Mouse (Mus musculus) midbrain, embryonic 10.5 days (tissue): ENCODE data around the gene Iqsec3. TPM values are rescaled to one million over a fixed set of nuclear protein-coding genes. Genes with fewer than 3 reads are reported as not detected.

ENCODE experiments used
- DNase-seq: peaks from one replicate; pipeline ENCODE4 v3.0.0-alpha.2; 2017; ENCODE audit warnings: low spot score
- H3K27ac ChIP-seq: fragments of 300-500 bp; sonication (generic); replicated peaks from 2 replicates; pipeline ENCODE4 v1.5.1; 2016; ENCODE audit warnings: mild to moderate bottlenecking
- H3K27me3 ChIP-seq: fragments of 300-500 bp; sonication (generic); 2 replicates; pipeline ENCODE4 v1.6.1; 2016; ENCODE audit warnings: low read depth, mild to moderate bottlenecking; ENCODE audit not compliant: poor library complexity, severe bottlenecking
- H3K36me3 ChIP-seq: fragments of 300-500 bp; sonication (generic); 2 replicates; pipeline ENCODE4 v1.6.1; 2016; ENCODE audit warnings: mild to moderate bottlenecking, moderate library complexity
- H3K4me1 ChIP-seq: fragments of 300-500 bp; sonication (generic); 2 replicates; pipeline ENCODE4 v1.6.1; 2016
- H3K4me3 ChIP-seq: fragments of 300-500 bp; sonication (generic); 2 replicates; pipeline ENCODE4 v1.5.1; 2016; ENCODE audit warnings: mild to moderate bottlenecking, moderate library complexity
- H3K9me3 ChIP-seq: fragments of 300-500 bp; sonication (generic); replicated peaks from 2 replicates; pipeline ENCODE4 v1.6.1; 2016; ENCODE audit warnings: mild to moderate bottlenecking
- WGBS: fragments of 180-500 bp; shearing (Covaris S2); methylation state at CpG from one replicate; pipeline ENCODE4 v1.1.7; 2016; 5-methylcytosine and 5-hydroxymethylcytosine counted together
- polyA plus RNA-seq: library from polyadenylated mRNA; unstranded; fragments of >200 nt; fragmentation: Nextera tagmentation; extraction: Ambion mirVana; gene quantifications from 2 replicates; pipeline ENCODE4 v1.2.1, GENCODE M21; 2016

Gene Iqsec3
- polyA plus RNA-seq, 1 experiment from 2014 or later = 0.23 TPM

GRCm38 (mm10) chr6:121440696-121441220, 32.7 kb downstream of the Iqsec3 start:
- Histone ChIP-seq H3K27me3 (no peaks in the 10 kb centered on the region), H3K9me3 (no peaks in the 10 kb centered on the region), H3K4me1 (peaks cover 4% of the 10 kb centered on the region), H3K4me3 (no peak overlapping the region), H3K36me3 (no peaks in the 10 kb centered on the region), H3K27ac (no peak overlapping the region)
- DNase-seq = no peak
- 22% methylated on average over 4 of the region's 5 CpGs for WGBS

- Histone ChIP-seq H3K4me1 (peaks cover 16% of the 10 kb centered on the region), H3K9me3 (no peaks in the 10 kb centered on the region), H3K4me3 (no peak overlapping the region), H3K27me3 (no peaks in the 10 kb centered on the region; the same call in 1 of the 2 replicates), H3K27ac (no peak overlapping the region), H3K36me3 (no peaks in the 10 kb centered on the region)
- 38% methylated on average over 6 of the region's 6 CpGs for WGBS
- DNase-seq = no peak
Observed at GRCm38 (mm10) chr6:121424830-121425229, 48.6 kb downstream of the Iqsec3 start.

- no peak overlapping the region for H3K27ac ChIP-seq
- no peaks in the 10 kb centered on the region for H3K9me3 ChIP-seq
- no peaks in the 10 kb centered on the region for H3K36me3 ChIP-seq
- H3K4me1 ChIP-seq = peaks cover 16% of the 10 kb centered on the region
- DNase-seq = no peak
- 55% methylated on average over 12 of the region's 12 CpGs for WGBS
- H3K27me3 ChIP-seq = no peaks in the 10 kb centered on the region; the same call in 1 of the 2 replicates
- no peak overlapping the region for H3K4me3 ChIP-seq
Observed at GRCm38 (mm10) chr6:121424403-121424802, 49.1 kb downstream of the Iqsec3 start.

- H3K9me3 ChIP-seq = no peaks in the 10 kb centered on the region
Observed at GRCm38 (mm10) chr6:121412558-121413297, 60.8 kb downstream of the Iqsec3 start.

GRCm38 (mm10) chr6:121407571-121408011, 65.9 kb downstream of the Iqsec3 start:
- Histone ChIP-seq H3K36me3 (no peaks in the 10 kb centered on the region), H3K9me3 (no peaks in the 10 kb centered on the region), H3K27ac (peak overlapping the region; percentile 59; the same call in 1 of the 2 replicates), H3K4me3 (no peak overlapping the region), H3K27me3 (peaks cover 28% of the 10 kb centered on the region), H3K4me1 (peaks cover 10% of the 10 kb centered on the region)
- 53% methylated on average over 5 of the region's 5 CpGs for whole genome bisulfite sequencing
- no peak for DNase-seq

More at GRCm38 (mm10) chr6:121412558-121413297, 60.8 kb downstream of the Iqsec3 start:
- H3K27me3 ChIP-seq = peaks cover 58% of the 10 kb centered on the region
- H3K4me3 ChIP-seq = peak overlapping the region; percentile 54
- H3K36me3 ChIP-seq = no peaks in the 10 kb centered on the region
- DNase-seq = peak; percentile 55
- WGBS = 2% methylated on average over 45 of the region's 46 CpGs
- H3K4me1 ChIP-seq = peaks cover 16% of the 10 kb centered on the region
- H3K27ac ChIP-seq = no peak overlapping the region; the same call in 1 of the 2 replicates

- Histone ChIP-seq H3K27ac (no peak overlapping the region), H3K9me3 (no peaks in the 10 kb centered on the region), H3K4me1 (peaks cover 6% of the 10 kb centered on the region), H3K36me3 (no peaks in the 10 kb centered on the region), H3K4me3 (no peak overlapping the region), H3K27me3 (peaks cover 6% of the 10 kb centered on the region)
- no peak for DNase-seq
- 91% methylated on average over 8 of the region's 8 CpGs for WGBS
Observed at GRCm38 (mm10) chr6:121405311-121405710, 68.2 kb downstream of the Iqsec3 start.

- Histone ChIP-seq H3K27ac (no peak overlapping the region), H3K36me3 (no peaks in the 10 kb centered on the region), H3K4me1 (peaks cover 4% of the 10 kb centered on the region), H3K27me3 (no peaks in the 10 kb centered on the region), H3K4me3 (no peak overlapping the region), H3K9me3 (no peaks in the 10 kb centered on the region)
- DNase-seq = no peak
- 88% methylated on average over 8 of the region's 8 CpGs for WGBS
Observed at GRCm38 (mm10) chr6:121402661-121403244, 70.7 kb downstream of the Iqsec3 start.

- H3K4me3 ChIP-seq = no peak overlapping the region
- no peaks in the 10 kb centered on the region for H3K36me3 ChIP-seq
- no peaks in the 10 kb centered on the region for H3K27me3 ChIP-seq
- H3K4me1 ChIP-seq = no peaks in the 10 kb centered on the region
- no peak overlapping the region for H3K27ac ChIP-seq
- DNase-seq = no peak
- WGBS = 92% methylated on average over 14 of the region's 14 CpGs
- H3K9me3 ChIP-seq = no peaks in the 10 kb centered on the region
Observed at GRCm38 (mm10) chr6:121401826-121402660, 71.4 kb downstream of the Iqsec3 start.

- H3K27me3 ChIP-seq = no peaks in the 10 kb centered on the region
- no peak overlapping the region for H3K4me3 ChIP-seq
- no peak for DNase-seq
- 93% methylated on average over 6 of the region's 6 CpGs for WGBS
- H3K4me1 ChIP-seq = no peaks in the 10 kb centered on the region
- H3K27ac ChIP-seq = no peak overlapping the region
- no peaks in the 10 kb centered on the region for H3K9me3 ChIP-seq
- no peaks in the 10 kb centered on the region for H3K36me3 ChIP-seq
Observed at GRCm38 (mm10) chr6:121401140-121401539, 72.3 kb downstream of the Iqsec3 start.

- Histone ChIP-seq H3K27ac (no peak overlapping the region), H3K27me3 (no peaks in the 10 kb centered on the region), H3K36me3 (no peaks in the 10 kb centered on the region), H3K9me3 (peaks cover 13% of the 10 kb centered on the region), H3K4me1 (no peaks in the 10 kb centered on the region), H3K4me3 (no peak overlapping the region)
- DNase-seq = no peak
- WGBS = 91% methylated on average over 4 of the region's 4 CpGs
Observed at GRCm38 (mm10) chr6:121392610-121393252, 80.7 kb downstream of the Iqsec3 start.

GRCm38 (mm10) chr6:121385397-121385796, 88.1 kb downstream of the Iqsec3 start:
- Histone ChIP-seq H3K9me3 (no peaks in the 10 kb centered on the region), H3K27ac (no peak overlapping the region), H3K4me3 (no peak overlapping the region), H3K4me1 (peaks cover 6% of the 10 kb centered on the region; the same call in 1 of the 2 replicates), H3K27me3 (peaks cover 5% of the 10 kb centered on the region; the same call in 1 of the 2 replicates), H3K36me3 (no peaks in the 10 kb centered on the region)
- WGBS = 86% methylated on average over 3 of the region's 3 CpGs
- DNase-seq = no peak

- WGBS = 46% methylated on average over 10 of the region's 10 CpGs
- no peak overlapping the region for H3K27ac ChIP-seq
- H3K4me1 ChIP-seq = peaks cover 15% of the 10 kb centered on the region; the same call in 1 of the 2 replicates
- H3K9me3 ChIP-seq = no peaks in the 10 kb centered on the region
- no peak overlapping the region for H3K4me3 ChIP-seq
- no peak for DNase-seq
- H3K27me3 ChIP-seq = peaks cover 5% of the 10 kb centered on the region; the same call in 1 of the 2 replicates
- no peaks in the 10 kb centered on the region for H3K36me3 ChIP-seq
Observed at GRCm38 (mm10) chr6:121382071-121382470, 91.4 kb downstream of the Iqsec3 start.
